Mouse (Mus musculus) embryonic facial prominence, embryonic 13.5 days (tissue): ENCODE data around the gene Ldlrad3. TPM values are rescaled to one million over a fixed set of nuclear protein-coding genes. Genes with fewer than 3 reads are reported as not detected.
A peak's percentile ranks its signal among the peaks of the same experiment; 100 is the strongest.

Experiments used
- ATAC-seq: fragments of 200-750 bp; cut with Nextera tagmentation; 2 replicates; pipeline ENCODE4 v1.8.0; 2017; ENCODE audit warnings: low read depth; ENCODE audit not compliant: insufficient number of reproducible peaks, insufficient read depth, low FRiP score, low TSS enrichment
- H3K27ac ChIP-seq: fragments of 300-500 bp; sonication (generic); 2 replicates; pipeline ENCODE4 v1.5.1; 2015; ENCODE audit warnings: moderate library complexity, mild to moderate bottlenecking, inconsistent platforms
- H3K27me3 ChIP-seq: fragments of 300-500 bp; sonication (generic); 2 replicates; pipeline ENCODE4 v1.6.1; 2015; ENCODE audit warnings: mild to moderate bottlenecking, inconsistent platforms
- H3K36me3 ChIP-seq: fragments of 300-500 bp; sonication (generic); 2 replicates; pipeline ENCODE4 v1.6.1; 2015; ENCODE audit warnings: mild to moderate bottlenecking, inconsistent platforms
- H3K4me1 ChIP-seq: fragments of 300-500 bp; sonication (generic); 2 replicates; pipeline ENCODE4 v1.6.1; 2015; ENCODE audit warnings: inconsistent platforms
- H3K4me2 ChIP-seq: fragments of 300-500 bp; sonication (generic); 2 replicates; pipeline ENCODE4 v1.6.1; 2015; ENCODE audit warnings: moderate library complexity, mild to moderate bottlenecking, inconsistent platforms
- H3K4me3 ChIP-seq: fragments of 300-500 bp; sonication (generic); 2 replicates; pipeline ENCODE4 v1.5.1; 2015; ENCODE audit warnings: mild to moderate bottlenecking, inconsistent platforms
- H3K9ac ChIP-seq: fragments of 300-500 bp; sonication (generic); 2 replicates; pipeline ENCODE4 v1.6.1; 2015; ENCODE audit warnings: mild to moderate bottlenecking, inconsistent platforms
- H3K9me3 ChIP-seq: fragments of 300-500 bp; sonication (generic); 2 replicates; pipeline ENCODE4 v1.6.1; 2016; ENCODE audit warnings: inconsistent platforms
- WGBS: fragments of 180-500 bp; shearing (Covaris S2); methylation state at CpG from one replicate; pipeline ENCODE4 v1.1.7; 2015; ENCODE audit warnings: mixed read lengths; 5-methylcytosine and 5-hydroxymethylcytosine counted together
- polyA plus RNA-seq: library from polyadenylated mRNA; unstranded; fragments of >200 nt; fragmentation: Nextera tagmentation; extraction: Ambion mirVana; gene quantifications from 2 replicates; pipeline ENCODE4 v1.2.1, GENCODE M21; 2015

Gene Ldlrad3
- polyA plus RNA-seq, 1 experiment from 2014 or later, result 52.4 TPM

DNA sequence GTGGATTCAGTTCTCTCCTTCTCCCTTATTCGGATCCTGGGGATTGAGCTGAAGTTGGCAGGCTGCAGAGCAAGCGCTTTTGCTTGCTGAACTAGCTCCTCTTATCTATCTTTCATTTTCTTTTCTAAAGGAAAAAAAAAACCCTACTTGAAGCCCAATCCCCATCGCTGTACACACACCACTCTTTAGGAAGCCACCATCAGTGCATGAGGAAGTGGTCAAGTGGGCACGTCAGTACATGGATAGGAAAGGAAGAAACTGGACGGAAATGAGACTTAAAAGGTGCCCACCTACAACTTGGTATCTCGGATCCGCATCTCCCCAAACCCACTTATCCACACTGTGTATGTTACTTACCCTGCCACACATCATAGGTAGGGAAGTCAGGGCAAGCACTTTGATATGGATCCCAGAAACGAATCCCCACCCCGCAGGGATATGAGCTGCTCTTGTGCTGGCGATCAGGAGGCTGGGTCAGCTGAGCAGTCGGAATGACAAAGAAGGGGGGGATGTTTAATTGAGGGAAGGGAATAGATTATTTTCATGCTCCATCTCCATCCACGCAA is 183.7 kb downstream of the Ldlrad3 start:
- 63% methylated on average over 12 of the region's 12 CpGs for WGBS
- 0 out of 2 replicates have a peak, but pooled peaks have one; percentile 38 for ATAC-seq
- Histone ChIP-seq H3K27ac (peak overlapping the region; percentile 74), H3K4me2 (peak overlapping the region; percentile 27; the same call in 1 of the 2 replicates), H3K27me3 (no peaks in the 10 kb centered on the region), H3K4me1 (peaks cover 62% of the 10 kb centered on the region), H3K36me3 (no peaks in the 10 kb centered on the region), H3K4me3 (no peak overlapping the region), H3K9ac (no peak overlapping the region), H3K9me3 (no peaks in the 10 kb centered on the region)

- no peaks in the 10 kb centered on the region for H3K36me3 ChIP-seq
- peaks cover 60% of the 10 kb centered on the region for H3K4me1 ChIP-seq
- no peak for ATAC-seq
- no peaks in the 10 kb centered on the region for H3K9me3 ChIP-seq
- H3K9ac ChIP-seq, result no peak overlapping the region
- H3K4me2 ChIP-seq, result no peak overlapping the region
- no peak overlapping the region for H3K4me3 ChIP-seq
- H3K27me3 ChIP-seq, result no peaks in the 10 kb centered on the region
- H3K27ac ChIP-seq, result peak overlapping the region; percentile 74; the same call in 1 of the 2 replicates
- 14% methylated on average over 1 of the region's 1 CpGs for WGBS
Measured at GRCm38 (mm10) chr2:102001661-102002060, 184.5 kb downstream of the Ldlrad3 start.

DNA sequence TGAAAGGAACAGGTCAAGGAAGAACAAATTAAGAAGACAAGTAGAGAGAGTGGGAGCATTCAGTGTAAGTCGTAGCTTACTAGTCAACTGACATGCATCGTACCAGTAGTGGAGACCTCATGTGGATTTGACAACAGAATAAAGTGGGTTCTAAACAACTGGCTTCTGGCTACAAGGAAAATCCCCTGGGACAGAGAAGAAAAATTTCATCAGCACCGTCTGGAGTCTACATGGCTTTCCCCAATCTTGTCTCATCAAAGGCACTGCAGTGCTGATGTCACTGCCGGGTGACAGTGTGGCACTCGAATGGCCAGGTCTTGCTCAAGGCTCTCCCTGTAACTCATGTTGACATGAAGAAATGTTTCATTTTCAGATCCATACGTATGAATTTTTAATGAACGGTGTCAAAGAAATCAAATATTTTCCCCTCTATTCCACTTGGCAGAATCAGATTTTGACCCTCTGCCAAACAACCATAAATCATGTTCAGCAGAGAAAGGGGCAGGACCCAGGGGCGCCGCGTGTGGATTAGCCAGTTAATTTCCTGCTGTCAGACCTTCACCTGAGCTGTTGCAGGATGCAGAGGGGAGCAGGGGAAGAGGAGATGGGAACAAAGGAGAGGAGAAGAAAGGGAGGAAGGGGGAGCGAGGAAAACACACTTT is 187.1 kb downstream of the Ldlrad3 start:
- 65% methylated on average over 11 of the region's 11 CpGs for WGBS
- Histone ChIP-seq H3K36me3 (no peaks in the 10 kb centered on the region), H3K9me3 (no peaks in the 10 kb centered on the region), H3K9ac (no peak overlapping the region), H3K27me3 (no peaks in the 10 kb centered on the region), H3K4me2 (no peak overlapping the region), H3K4me1 (peaks cover 38% of the 10 kb centered on the region), H3K27ac (no peak overlapping the region), H3K4me3 (no peak overlapping the region)
- ATAC-seq, result no peak

DNA sequence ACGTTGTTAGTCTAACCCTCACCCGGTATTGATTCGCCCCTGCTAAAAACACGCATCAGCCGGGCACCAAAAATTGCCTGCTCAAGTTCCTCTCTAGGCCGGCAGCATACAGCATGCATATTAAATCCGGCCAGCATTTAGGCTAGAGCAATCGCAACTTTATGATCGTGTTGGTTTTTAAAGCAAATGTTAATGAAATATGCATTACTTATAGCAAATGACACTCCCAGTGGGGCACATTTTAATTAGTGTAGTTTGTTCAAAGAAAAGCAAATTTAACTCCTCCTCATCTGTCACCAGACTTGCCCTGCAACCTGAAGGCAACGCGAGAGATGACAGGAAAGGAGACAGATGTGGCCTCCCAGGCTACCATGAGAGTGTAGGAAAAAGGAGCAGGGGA is 189.2 kb downstream of the Ldlrad3 start:
- 73% methylated on average over 11 of the region's 11 CpGs for WGBS
- H3K27me3 ChIP-seq, result no peaks in the 10 kb centered on the region
- ATAC-seq, result no peak
- H3K4me3 ChIP-seq, result no peak overlapping the region
- H3K4me2 ChIP-seq, result no peak overlapping the region
- H3K27ac ChIP-seq, result no peak overlapping the region
- no peaks in the 10 kb centered on the region for H3K9me3 ChIP-seq
- no peaks in the 10 kb centered on the region for H3K36me3 ChIP-seq
- no peak overlapping the region for H3K9ac ChIP-seq
- H3K4me1 ChIP-seq, result peaks cover 18% of the 10 kb centered on the region

DNA sequence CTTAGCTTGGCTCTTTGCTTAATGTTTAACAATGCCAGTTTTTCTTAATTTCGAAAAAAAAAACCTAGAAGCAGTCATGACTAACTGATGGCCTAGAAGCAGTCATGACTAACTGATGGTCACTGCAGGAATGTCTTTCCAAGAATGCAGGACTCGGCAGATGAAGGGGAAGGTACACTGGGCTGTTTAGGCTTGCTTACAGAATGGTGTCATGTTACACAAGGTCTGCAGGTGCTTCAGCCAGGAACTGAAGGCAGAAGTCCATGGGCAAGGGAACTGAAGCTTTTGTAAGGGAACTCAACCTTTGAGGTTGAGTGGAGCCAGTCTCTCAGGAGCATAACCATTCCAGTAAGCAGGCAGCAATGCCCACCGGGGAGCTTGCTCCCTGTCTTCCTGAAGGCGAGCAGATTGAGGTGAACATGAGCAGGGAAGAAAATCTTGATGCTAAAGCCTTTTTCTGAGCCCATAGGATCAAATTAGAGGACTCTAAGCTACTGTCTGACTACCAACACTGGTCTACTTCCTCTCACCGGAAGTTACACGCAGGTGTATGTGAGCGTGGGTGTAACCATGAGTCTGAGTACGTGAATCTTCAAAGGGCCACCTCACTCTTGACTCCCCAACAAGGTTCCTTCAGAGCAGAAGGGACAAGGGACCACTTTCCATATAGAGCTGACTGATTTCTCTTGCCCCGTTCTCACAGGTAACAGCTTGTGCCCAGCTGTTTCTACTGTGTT is 193.4 kb downstream of the Ldlrad3 start:
- no peak overlapping the region for H3K9ac ChIP-seq
- no peaks in the 10 kb centered on the region for H3K27me3 ChIP-seq
- H3K36me3 ChIP-seq, result 0 out of 2 replicates have a peak, but pooled peaks cover 6% of the 10 kb centered on the region
- no peaks in the 10 kb centered on the region for H3K9me3 ChIP-seq
- ATAC-seq, result no peak
- 84% methylated on average over 9 of the region's 9 CpGs for WGBS
- no peak overlapping the region; the same call in 1 of the 2 replicates for H3K27ac ChIP-seq
- H3K4me3 ChIP-seq, result no peak overlapping the region
- H3K4me2 ChIP-seq, result no peak overlapping the region
- H3K4me1 ChIP-seq, result no peaks in the 10 kb centered on the region

DNA sequence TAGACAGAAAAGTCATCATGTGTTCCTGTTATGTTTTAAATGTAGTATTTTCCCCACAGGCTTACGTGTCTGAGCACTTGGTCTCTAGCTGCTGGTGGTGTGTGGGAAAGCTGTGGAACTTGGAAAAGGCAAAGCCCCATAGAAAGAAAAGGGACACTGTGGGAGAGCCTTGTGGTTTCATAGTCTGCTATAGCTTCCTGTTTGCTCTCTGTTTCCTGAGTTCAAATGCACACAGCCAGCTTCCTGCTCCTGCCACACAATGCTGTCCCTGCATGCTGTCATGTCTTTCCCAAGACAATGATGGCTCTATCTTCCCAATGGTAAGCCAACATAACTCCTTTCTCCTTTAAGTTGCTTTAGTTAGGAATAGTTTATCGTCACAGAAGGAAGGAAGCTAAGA is 194.5 kb downstream of the Ldlrad3 start:
- Histone ChIP-seq H3K27ac (no peak overlapping the region), H3K9me3 (no peaks in the 10 kb centered on the region), H3K9ac (no peak overlapping the region), H3K36me3 (0 out of 2 replicates have a peak, but pooled peaks cover 6% of the 10 kb centered on the region), H3K4me2 (no peak overlapping the region), H3K4me3 (no peak overlapping the region), H3K27me3 (no peaks in the 10 kb centered on the region), H3K4me1 (peaks cover 9% of the 10 kb centered on the region)
- no peak for ATAC-seq
- 79% methylated on average over 2 of the region's 2 CpGs for WGBS

DNA sequence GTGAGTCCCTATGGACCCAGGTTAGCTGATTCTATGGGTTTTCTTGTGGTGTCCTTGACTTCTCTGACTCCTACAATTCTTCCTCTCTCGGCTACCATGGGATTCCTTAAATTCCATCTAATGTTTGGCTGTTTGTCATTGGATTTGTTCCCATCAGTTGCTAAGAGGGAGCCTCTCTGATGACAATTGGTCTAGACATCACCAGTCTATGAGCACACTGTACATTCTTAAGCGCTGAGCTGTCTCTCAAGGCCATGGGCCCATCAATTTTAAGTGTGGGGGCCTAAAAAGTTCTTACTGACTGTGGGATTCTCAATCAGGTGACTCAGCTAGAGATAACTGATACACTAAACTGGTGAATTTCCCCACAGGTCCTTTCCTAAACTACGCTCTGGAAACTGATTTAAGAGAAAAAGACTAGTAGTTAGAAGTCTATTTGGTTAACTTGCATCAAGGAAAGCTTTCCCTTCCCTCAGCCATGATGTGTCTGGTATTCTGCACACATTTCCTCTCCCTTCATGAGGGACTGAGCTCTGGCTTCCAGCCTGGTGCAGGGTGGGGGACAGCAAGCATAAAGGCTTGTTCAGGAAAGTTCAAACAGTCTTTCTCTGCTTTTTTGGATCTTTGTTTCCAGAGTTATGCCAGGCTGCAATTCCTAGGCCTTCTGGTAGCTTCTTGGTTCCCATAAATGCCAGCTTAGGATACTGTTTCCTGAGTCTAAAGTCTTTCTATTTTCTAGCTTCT is 199.7 kb downstream of the Ldlrad3 start:
- 0 out of 2 replicates have a peak, but pooled peaks cover 3% of the 10 kb centered on the region for H3K36me3 ChIP-seq
- no peak overlapping the region for H3K9ac ChIP-seq
- H3K4me2 ChIP-seq, result no peak overlapping the region
- no peak overlapping the region for H3K4me3 ChIP-seq
- H3K27me3 ChIP-seq, result no peaks in the 10 kb centered on the region
- WGBS, result 72% methylated on average over 3 of the region's 3 CpGs
- H3K4me1 ChIP-seq, result peaks cover 44% of the 10 kb centered on the region
- H3K9me3 ChIP-seq, result no peaks in the 10 kb centered on the region
- no peak for ATAC-seq
- peak overlapping the region; percentile 48 for H3K27ac ChIP-seq

- H3K36me3 ChIP-seq, result no peaks in the 10 kb centered on the region
- peak overlapping the region; percentile 80; the same call in 1 of the 2 replicates for H3K27ac ChIP-seq
- H3K9me3 ChIP-seq, result no peaks in the 10 kb centered on the region
- ATAC-seq, result no peak
- H3K4me3 ChIP-seq, result no peak overlapping the region
- 76% methylated on average over 9 of the region's 9 CpGs for WGBS
- no peak overlapping the region for H3K4me2 ChIP-seq
- H3K4me1 ChIP-seq, result peaks cover 56% of the 10 kb centered on the region
- peaks cover 6% of the 10 kb centered on the region; the same call in 1 of the 2 replicates for H3K27me3 ChIP-seq
- H3K9ac ChIP-seq, result no peak overlapping the region
Measured at GRCm38 (mm10) chr2:101983853-101984543, 202.2 kb downstream of the Ldlrad3 start.

DNA sequence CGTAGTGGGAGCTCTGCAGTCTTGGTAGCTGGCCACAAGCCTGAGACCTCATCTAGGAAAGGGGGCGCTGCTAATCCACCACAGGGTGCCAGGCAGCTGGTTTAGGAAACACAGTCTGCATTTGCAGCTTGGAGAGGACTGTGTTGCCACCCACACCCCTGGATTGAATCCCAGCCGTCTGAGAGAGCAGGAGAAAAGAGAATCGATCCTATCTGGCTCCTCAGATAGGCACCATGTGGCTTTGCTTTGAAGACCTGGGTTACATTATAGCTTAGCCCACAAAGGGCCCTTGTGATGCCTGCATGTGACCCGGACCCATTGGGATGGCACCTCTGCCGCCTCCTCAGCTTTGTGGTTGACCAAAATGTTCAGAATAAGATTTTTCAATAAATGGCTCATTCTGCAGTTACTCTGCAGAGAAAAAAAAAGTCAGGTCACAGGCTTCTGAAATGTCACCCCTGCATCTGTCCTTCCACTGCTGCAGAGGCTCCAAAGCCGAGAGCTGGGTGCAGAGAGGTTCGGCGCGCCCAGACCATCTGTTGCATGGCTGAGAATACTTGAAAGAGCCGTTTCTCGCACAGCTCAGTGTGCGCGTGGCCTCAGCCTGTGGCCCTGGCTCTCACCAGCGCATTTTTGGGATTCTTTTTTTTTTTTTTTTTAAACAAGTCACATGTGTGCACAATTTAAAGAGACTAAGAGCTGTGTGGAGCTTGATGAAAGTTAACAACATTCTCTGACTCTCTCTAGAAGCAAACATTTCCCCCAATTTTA is 202.9 kb downstream of the Ldlrad3 start:
- 15% methylated on average over 15 of the region's 15 CpGs for WGBS
- peaks cover 63% of the 10 kb centered on the region for H3K4me1 ChIP-seq
- peak overlapping the region; percentile 80 for H3K27ac ChIP-seq
- no peaks in the 10 kb centered on the region for H3K36me3 ChIP-seq
- H3K4me3 ChIP-seq, result no peak overlapping the region
- ATAC-seq, result peak; percentile 52; the same call in 1 of the 2 replicates
- no peak overlapping the region; the same call in 1 of the 2 replicates for H3K9ac ChIP-seq
- peak overlapping the region; percentile 30; the same call in 1 of the 2 replicates for H3K4me2 ChIP-seq
- H3K27me3 ChIP-seq, result peaks cover 6% of the 10 kb centered on the region; the same call in 1 of the 2 replicates
- H3K9me3 ChIP-seq, result no peaks in the 10 kb centered on the region

DNA sequence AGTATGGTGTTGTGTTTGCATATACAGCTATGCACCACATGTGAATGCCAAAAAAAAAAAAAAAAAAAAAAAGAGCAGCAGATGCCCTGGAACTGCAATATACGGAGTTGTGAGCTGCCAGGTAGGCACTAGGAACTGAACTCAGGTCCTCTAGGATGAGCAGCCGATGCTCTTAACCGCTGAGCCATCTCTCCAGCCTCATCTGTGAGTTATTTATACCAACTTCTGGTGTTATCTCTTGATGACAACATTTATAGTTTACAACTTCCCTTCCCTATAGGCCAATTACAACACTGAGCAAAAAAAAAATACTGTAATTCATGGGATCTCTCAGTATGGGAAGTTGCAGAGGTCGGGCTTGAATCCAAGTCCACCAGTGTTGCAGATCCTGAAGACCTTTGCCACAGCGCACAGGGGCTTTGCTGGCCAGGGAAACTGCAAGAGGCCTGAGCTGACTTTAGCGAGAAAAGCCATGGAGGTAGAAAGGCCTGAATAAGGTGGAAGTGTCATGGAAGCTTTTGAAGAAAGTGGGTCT is 204.2 kb downstream of the Ldlrad3 start:
- ATAC-seq, result no peak
- no peaks in the 10 kb centered on the region for H3K9me3 ChIP-seq
- no peak overlapping the region for H3K4me2 ChIP-seq
- no peak overlapping the region for H3K9ac ChIP-seq
- H3K27me3 ChIP-seq, result peaks cover 6% of the 10 kb centered on the region; the same call in 1 of the 2 replicates
- no peaks in the 10 kb centered on the region for H3K36me3 ChIP-seq
- peaks cover 64% of the 10 kb centered on the region for H3K4me1 ChIP-seq
- H3K27ac ChIP-seq, result peak overlapping the region; percentile 80
- H3K4me3 ChIP-seq, result no peak overlapping the region
- 85% methylated on average over 6 of the region's 6 CpGs for WGBS
